Comparison of ENCODE assay signal across 8 mouse cellular contexts in genomic region chr6:53721595-53721994, GRCm38 (mm10).
DNase-seq lines count a peak whose midpoint lies in the region; ATAC-seq lines count a peak whose summit lies in the region.

No protein-coding gene starts in this region.

- no peak overlapping the region for H3K4me2 ChIP-seq in liver, embryonic 11.5 days

- peak; percentile 27 for DNase-seq in 416B (ENCODE audit: low read depth)
- peak; percentile 85 for DNase-seq in ZHBTc4 (ENCODE audit: low read depth, low spot score)
- peak; percentile 54 to 79 for DNase-seq in cerebellum, postnatal 4 days (ENCODE audit: low spot score in 2 of 2)
- DNase-seq in gastrocnemius, postnatal 10 days = peak; percentile 78
- peak; percentile 82 for DNase-seq in kidney, postnatal 10 days
- peak; percentile 43 for DNase-seq in liver, embryonic 11.5 days (ENCODE audit: low spot score)
- peak; percentile 75 for DNase-seq in retina, embryonic 14.5 days (ENCODE audit: low spot score)
- peak; percentile 51 for DNase-seq in urinary bladder, adult 2 months (ENCODE audit: low spot score)

- H3K27ac ChIP-seq in liver, embryonic 11.5 days (ENCODE audit: low read depth, low read length) = no peak overlapping the region

- no peaks in the 10 kb centered on the region for H3K9me3 ChIP-seq in liver, embryonic 11.5 days (ENCODE audit: control insufficient read depth, low read length)

- 9% methylated on average over 9 of the region's 9 CpGs for WGBS in liver, embryonic 11.5 days

- H3K4me3 ChIP-seq in liver, embryonic 11.5 days (ENCODE audit: low read depth, low read length) = no peak overlapping the region

- H3K4me1 ChIP-seq in liver, embryonic 11.5 days (replicated peaks; ENCODE audit: control insufficient read depth, insufficient read depth, low read length) = no peaks in the 10 kb centered on the region

- H3K36me3 ChIP-seq in liver, embryonic 11.5 days (ENCODE audit: control insufficient read depth, insufficient read depth, low read length) = no peaks in the 10 kb centered on the region

- H3K27me3 ChIP-seq in liver, embryonic 11.5 days (replicated peaks; ENCODE audit: control insufficient read depth, insufficient read depth, low read length) = no peaks in the 10 kb centered on the region; the same call in 1 of the 2 replicates

- ATAC-seq in liver, embryonic 11.5 days (replicated peaks; ENCODE audit: low FRiP score) = no peak

- H3K9ac ChIP-seq in liver, embryonic 11.5 days (ENCODE audit: low read depth, low read length) = no peak overlapping the region

Comparison
In these comparisons a context has a peak if more than half of its experiments do, and no peak if none do; other contexts are left out.
1. DNase-seq: peak in every context shown above with its lines; median percentile 85 in ZHBTc4; 82 in kidney, postnatal 10 days; 78 in gastrocnemius, postnatal 10 days; 75 in retina, embryonic 14.5 days; 66 in cerebellum, postnatal 4 days; 51 in urinary bladder, adult 2 months; 43 in liver, embryonic 11.5 days; 27 in 416B.